Mouse (Mus musculus): ENCODE measurements around the gene Map3k13.

Map3k13 gene

GRCm38 (mm10) chr16:21852374-21852773 lies 58.2 kb downstream of the Map3k13 start:
- no peak for DNase-seq (ENCODE audit: low spot score in 2 of 2)

- no peak for DNase-seq (ENCODE audit: low spot score in 2 of 2)
These were observed 59.3 kb downstream of the Map3k13 start for GRCm38 (mm10) chr16:21853446-21853941.

- DNase-seq (ENCODE audit: low spot score in 2 of 2): no peak
These were observed 60.6 kb downstream of the Map3k13 start for GRCm38 (mm10) chr16:21854589-21855284.

GRCm38 (mm10) chr16:21856134-21856533 lies 62.0 kb downstream of the Map3k13 start:
- DNase-seq (ENCODE audit: low spot score in 2 of 2): no peak

- DNase-seq (ENCODE audit: low spot score in 2 of 2): no peak
These were observed 63.0 kb downstream of the Map3k13 start for GRCm38 (mm10) chr16:21857126-21857644.

- DNase-seq (ENCODE audit: low spot score in 2 of 2): no peak
These were observed 64.0 kb downstream of the Map3k13 start for GRCm38 (mm10) chr16:21858163-21858562.

GRCm38 (mm10) chr16:21858882-21859281 lies 64.7 kb downstream of the Map3k13 start:
- no peak for DNase-seq (ENCODE audit: low spot score in 2 of 2)

GRCm38 (mm10) chr16:21862448-21862847 lies 68.3 kb downstream of the Map3k13 start:
- no peak for DNase-seq (ENCODE audit: low spot score in 2 of 2)

- no peak for DNase-seq (ENCODE audit: low spot score in 2 of 2)
These were observed 71.3 kb downstream of the Map3k13 start for GRCm38 (mm10) chr16:21865250-21865982.

- DNase-seq (ENCODE audit: low spot score in 2 of 2): no peak
These were observed 71.9 kb downstream of the Map3k13 start for GRCm38 (mm10) chr16:21865983-21866575.

GRCm38 (mm10) chr16:21867727-21868126 lies 73.6 kb downstream of the Map3k13 start:
- DNase-seq (ENCODE audit: low spot score in 2 of 2): no peak

GRCm38 (mm10) chr16:21868651-21869050 lies 74.5 kb downstream of the Map3k13 start:
- DNase-seq (ENCODE audit: low spot score in 2 of 2): no peak

GRCm38 (mm10) chr16:21869879-21870278 lies 75.7 kb downstream of the Map3k13 start:
- DNase-seq (ENCODE audit: low spot score in 2 of 2): no peak

GRCm38 (mm10) chr16:21877735-21878134 lies 83.6 kb downstream of the Map3k13 start:
- DNase-seq (ENCODE audit: low spot score in 2 of 2): no peak

GRCm38 (mm10) chr16:21878834-21879233 lies 84.7 kb downstream of the Map3k13 start:
- DNase-seq (ENCODE audit: low spot score in 2 of 2): no peak

GRCm38 (mm10) chr16:21881181-21881580 lies 87.0 kb downstream of the Map3k13 start:
- DNase-seq (ENCODE audit: low spot score in 2 of 2): peak in 1 of 2 experiments; percentile 13

GRCm38 (mm10) chr16:21881582-21882259 lies 87.6 kb downstream of the Map3k13 start:
- DNase-seq (ENCODE audit: low spot score in 2 of 2): peak in 1 of 2 experiments; percentile 13

- no peak for DNase-seq (ENCODE audit: low spot score in 2 of 2)
These were observed 93.5 kb downstream of the Map3k13 start for GRCm38 (mm10) chr16:21887601-21888000.

- no peak for DNase-seq (ENCODE audit: low spot score in 2 of 2)
These were observed 99.7 kb downstream of the Map3k13 start for GRCm38 (mm10) chr16:21893890-21894289.

- no peak for DNase-seq (ENCODE audit: low spot score in 2 of 2)
These were observed 107.1 kb downstream of the Map3k13 start for GRCm38 (mm10) chr16:21901286-21901685.

- DNase-seq (ENCODE audit: low spot score in 2 of 2): no peak
These were observed 110.5 kb downstream of the Map3k13 start for GRCm38 (mm10) chr16:21904636-21905035.

- no peak for DNase-seq (ENCODE audit: low spot score in 2 of 2)
These were observed 111.8 kb downstream of the Map3k13 start for GRCm38 (mm10) chr16:21905996-21906395.
